Mouse (Mus musculus): ENCODE measurements at regions not wholly inside any gene's neighbourhood (a gene's known extent, or its start where the extent isn't known, plus 50 kb on each side); places are given as distances from the start of the nearest gene placed in this dataset.

DNA sequence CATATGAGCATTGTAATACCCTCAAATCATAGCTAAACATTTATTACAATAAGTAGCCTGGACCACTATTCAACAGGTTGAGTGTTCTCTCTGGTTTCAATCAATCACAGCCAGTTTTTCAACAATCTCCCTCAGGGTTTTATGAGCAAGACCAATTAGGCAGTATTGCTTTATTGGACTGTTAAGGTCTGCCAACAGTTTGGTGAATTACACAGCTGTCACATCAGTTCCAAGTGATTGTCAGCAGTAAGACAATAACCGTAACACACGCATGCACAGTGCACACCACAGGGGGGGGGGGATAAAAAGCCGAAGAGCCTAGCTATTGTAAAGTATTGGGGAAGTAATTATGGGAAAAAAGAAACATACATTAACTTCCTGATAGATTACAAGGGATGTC, 918.6 kb upstream of the Jmjd1c start:
- Histone ChIP-seq H3K4me1 (replicated peaks; ENCODE audit: control insufficient read depth, insufficient read depth, low read length) (no peaks in the 10 kb centered on the region), H3K9ac (ENCODE audit: low read length) (no peak overlapping the region), H3K4me2 (ENCODE audit: low read depth, low read length, severe bottlenecking) (no peak overlapping the region), H3K27me3 (ENCODE audit: control insufficient read depth, insufficient read depth, low read length) (no peaks in the 10 kb centered on the region), H3K27ac (ENCODE audit: low read depth, low read length) (no peak overlapping the region), H3K9me3 (ENCODE audit: control insufficient read depth, low read length) (no peaks in the 10 kb centered on the region), H3K4me3 (ENCODE audit: low read depth, low read length) (no peak overlapping the region), H3K36me3 (ENCODE audit: control insufficient read depth, insufficient read depth, low read length) (no peaks in the 10 kb centered on the region)
- ATAC-seq (replicated peaks; ENCODE audit: low FRiP score): no peak
- no peak for DNase-seq (ENCODE audit: low spot score)
- WGBS: 64% methylated on average over 3 of the region's 3 CpGs

DNA sequence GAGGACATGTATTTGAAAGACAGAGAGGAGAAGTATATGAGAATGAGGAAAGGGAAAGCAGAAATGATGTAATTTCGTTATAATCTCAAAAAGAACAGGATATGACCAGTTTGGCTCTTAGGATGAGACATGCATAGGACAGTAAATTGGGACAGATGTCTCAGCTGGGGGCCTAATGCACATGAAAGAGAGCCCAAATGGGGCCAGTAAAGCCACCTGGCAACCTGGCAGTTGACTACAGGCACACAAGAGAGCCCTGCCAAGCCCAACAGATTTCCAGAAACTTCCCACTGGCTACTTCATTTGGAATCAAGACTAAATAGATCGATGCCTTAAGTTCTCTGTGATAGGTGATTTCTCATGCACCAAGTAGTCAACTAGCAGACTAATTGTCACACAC, 914.7 kb upstream of the Jmjd1c start:
- DNase-seq (ENCODE audit: low spot score): no peak
- no peak overlapping the region for H3K27ac ChIP-seq (ENCODE audit: low read depth, low read length)
- 82% methylated on average over 2 of the region's 2 CpGs for WGBS
- no peaks in the 10 kb centered on the region for H3K36me3 ChIP-seq (ENCODE audit: control insufficient read depth, insufficient read depth, low read length)
- no peak for ATAC-seq (replicated peaks; ENCODE audit: low FRiP score)
- no peak overlapping the region for H3K4me3 ChIP-seq (ENCODE audit: low read depth, low read length)
- H3K27me3 ChIP-seq (ENCODE audit: control insufficient read depth, insufficient read depth, low read length): no peaks in the 10 kb centered on the region
- no peaks in the 10 kb centered on the region for H3K4me1 ChIP-seq (replicated peaks; ENCODE audit: control insufficient read depth, insufficient read depth, low read length)
- no peak overlapping the region for H3K4me2 ChIP-seq (ENCODE audit: low read depth, low read length, severe bottlenecking)
- no peaks in the 10 kb centered on the region for H3K9me3 ChIP-seq (ENCODE audit: control insufficient read depth, low read length)
- H3K9ac ChIP-seq (ENCODE audit: low read length): no peak overlapping the region

DNA sequence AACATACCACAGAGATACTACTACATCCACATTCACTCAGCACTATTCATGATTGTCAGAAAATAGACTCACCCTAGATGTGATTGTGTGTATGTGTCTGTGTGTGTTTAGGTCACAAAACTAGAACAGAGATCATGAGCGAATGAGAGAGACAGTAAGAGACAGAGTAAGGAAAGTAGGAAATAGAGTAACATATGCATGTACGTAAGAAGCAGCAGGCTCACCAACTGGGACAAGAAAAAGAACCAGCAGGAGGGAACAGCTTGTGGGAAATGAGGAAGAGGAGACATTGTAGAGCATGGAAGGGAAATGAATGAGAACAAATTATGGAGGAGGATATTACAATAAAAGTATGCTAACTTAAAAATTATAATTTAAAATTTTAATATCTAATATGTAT, 912.9 kb upstream of the Jmjd1c start:
- H3K4me3 ChIP-seq (ENCODE audit: low read depth, low read length): no peak overlapping the region
- H3K36me3 ChIP-seq (ENCODE audit: control insufficient read depth, insufficient read depth, low read length): no peaks in the 10 kb centered on the region
- H3K27me3 ChIP-seq (ENCODE audit: control insufficient read depth, insufficient read depth, low read length): no peaks in the 10 kb centered on the region
- no peak overlapping the region for H3K4me2 ChIP-seq (ENCODE audit: low read depth, low read length, severe bottlenecking)
- no peaks in the 10 kb centered on the region for H3K9me3 ChIP-seq (ENCODE audit: control insufficient read depth, low read length)
- H3K27ac ChIP-seq (ENCODE audit: low read depth, low read length): no peak overlapping the region
- ATAC-seq (replicated peaks; ENCODE audit: low FRiP score) (no peak), DNase-seq (ENCODE audit: low spot score) (no peak)
- H3K9ac ChIP-seq (ENCODE audit: low read length): no peak overlapping the region
- no peaks in the 10 kb centered on the region for H3K4me1 ChIP-seq (replicated peaks; ENCODE audit: control insufficient read depth, insufficient read depth, low read length)
- WGBS: 84% methylated on average over 2 of the region's 2 CpGs

DNA sequence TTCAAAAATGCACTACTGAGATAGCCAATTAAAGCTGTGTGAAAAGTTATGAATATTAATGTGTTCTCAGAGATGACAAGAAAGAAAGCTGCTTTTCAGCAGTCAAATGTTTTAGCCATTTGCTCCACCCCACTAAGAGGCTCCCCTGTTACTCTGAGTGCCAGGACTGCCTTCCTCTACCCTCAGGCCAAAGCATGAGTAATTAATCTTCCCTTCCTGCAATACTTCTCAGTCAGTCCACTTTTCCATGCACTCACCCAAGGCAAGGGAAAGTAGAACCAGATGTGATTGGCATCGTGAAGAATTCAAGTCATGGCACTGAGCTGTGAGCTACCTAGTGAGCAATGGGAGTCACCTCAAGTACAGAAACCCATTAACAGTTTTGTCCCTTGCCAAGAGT, 908.9 kb upstream of the Jmjd1c start:
- H3K27me3 ChIP-seq (ENCODE audit: control insufficient read depth, insufficient read depth, low read length): no peaks in the 10 kb centered on the region
- no peak overlapping the region for H3K9ac ChIP-seq (ENCODE audit: low read length)
- WGBS: 79% methylated on average over 1 of the region's 1 CpGs
- DNase-seq (ENCODE audit: low spot score): no peak
- no peak overlapping the region for H3K4me2 ChIP-seq (ENCODE audit: low read depth, low read length, severe bottlenecking)
- no peaks in the 10 kb centered on the region for H3K9me3 ChIP-seq (ENCODE audit: control insufficient read depth, low read length)
- ATAC-seq (replicated peaks; ENCODE audit: low FRiP score): no peak
- no peak overlapping the region for H3K4me3 ChIP-seq (ENCODE audit: low read depth, low read length)
- H3K27ac ChIP-seq (ENCODE audit: low read depth, low read length): no peak overlapping the region
- H3K4me1 ChIP-seq (replicated peaks; ENCODE audit: control insufficient read depth, insufficient read depth, low read length): no peaks in the 10 kb centered on the region
- H3K36me3 ChIP-seq (ENCODE audit: control insufficient read depth, insufficient read depth, low read length): no peaks in the 10 kb centered on the region

DNA sequence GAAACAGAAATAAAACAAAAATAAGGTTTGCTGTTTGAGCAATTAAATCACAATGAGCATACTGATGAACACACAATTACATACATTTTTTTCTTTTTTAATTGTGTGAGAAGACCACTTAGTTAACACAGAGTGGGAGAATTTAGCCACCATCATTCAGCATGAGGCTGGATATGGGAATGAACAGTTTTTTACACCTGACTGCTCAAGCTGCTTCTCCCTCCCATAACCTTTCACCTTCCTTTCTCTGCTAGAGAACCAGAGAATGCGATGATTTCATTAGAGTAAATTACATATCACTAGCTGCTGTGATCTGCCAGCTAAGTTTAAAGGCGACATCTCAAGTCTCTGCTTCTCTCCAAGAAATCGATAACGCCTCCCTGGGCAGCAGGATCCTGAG, 894.8 kb upstream of the Jmjd1c start:
- DNase-seq (ENCODE audit: low spot score) (no peak), ATAC-seq (replicated peaks; ENCODE audit: low FRiP score) (no peak)
- Histone ChIP-seq H3K9me3 (ENCODE audit: control insufficient read depth, low read length) (no peaks in the 10 kb centered on the region), H3K27ac (ENCODE audit: low read depth, low read length) (no peak overlapping the region), H3K4me3 (ENCODE audit: low read depth, low read length) (no peak overlapping the region), H3K4me2 (ENCODE audit: low read depth, low read length, severe bottlenecking) (no peak overlapping the region), H3K27me3 (ENCODE audit: control insufficient read depth, insufficient read depth, low read length) (no peaks in the 10 kb centered on the region), H3K9ac (ENCODE audit: low read length) (no peak overlapping the region), H3K4me1 (replicated peaks; ENCODE audit: control insufficient read depth, insufficient read depth, low read length) (0 out of 2 replicates have a peak, but pooled peaks cover 2% of the 10 kb centered on the region), H3K36me3 (ENCODE audit: control insufficient read depth, insufficient read depth, low read length) (no peaks in the 10 kb centered on the region)
- WGBS: 39% methylated on average over 4 of the region's 4 CpGs

DNA sequence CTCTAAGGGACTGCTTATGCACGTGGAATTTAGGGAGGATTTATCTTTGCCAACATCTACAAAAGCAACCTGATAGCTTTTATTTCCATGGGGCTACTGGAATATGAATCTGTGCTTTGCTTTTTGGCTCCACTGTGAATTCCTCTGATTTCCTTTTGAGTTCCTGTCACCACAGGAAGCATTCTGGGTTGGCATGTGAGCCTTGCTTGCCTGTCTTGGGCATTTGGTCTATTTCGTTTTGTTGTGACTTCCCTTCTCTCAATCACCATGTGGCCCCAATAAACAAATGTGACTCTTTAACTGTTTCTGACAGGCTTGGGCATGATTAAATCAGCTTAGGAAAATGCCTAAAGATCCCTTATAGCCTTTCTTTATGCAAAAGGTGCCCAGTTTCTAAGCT, 867.8 kb upstream of the Jmjd1c start:
- H3K9me3 ChIP-seq (ENCODE audit: control insufficient read depth, low read length): no peaks in the 10 kb centered on the region
- no peak for DNase-seq (ENCODE audit: low spot score)
- H3K4me3 ChIP-seq (ENCODE audit: low read depth, low read length): no peak overlapping the region
- H3K9ac ChIP-seq (ENCODE audit: low read length): no peak overlapping the region
- H3K36me3 ChIP-seq (ENCODE audit: control insufficient read depth, insufficient read depth, low read length): no peaks in the 10 kb centered on the region
- no peak for ATAC-seq (replicated peaks; ENCODE audit: low FRiP score)
- no peak overlapping the region for H3K4me2 ChIP-seq (ENCODE audit: low read depth, low read length, severe bottlenecking)
- no peaks in the 10 kb centered on the region for H3K4me1 ChIP-seq (replicated peaks; ENCODE audit: control insufficient read depth, insufficient read depth, low read length)
- no peaks in the 10 kb centered on the region for H3K27me3 ChIP-seq (ENCODE audit: control insufficient read depth, insufficient read depth, low read length)
- H3K27ac ChIP-seq (ENCODE audit: low read depth, low read length): no peak overlapping the region
- 64% methylated on average over 2 of the region's 2 CpGs for WGBS

DNA sequence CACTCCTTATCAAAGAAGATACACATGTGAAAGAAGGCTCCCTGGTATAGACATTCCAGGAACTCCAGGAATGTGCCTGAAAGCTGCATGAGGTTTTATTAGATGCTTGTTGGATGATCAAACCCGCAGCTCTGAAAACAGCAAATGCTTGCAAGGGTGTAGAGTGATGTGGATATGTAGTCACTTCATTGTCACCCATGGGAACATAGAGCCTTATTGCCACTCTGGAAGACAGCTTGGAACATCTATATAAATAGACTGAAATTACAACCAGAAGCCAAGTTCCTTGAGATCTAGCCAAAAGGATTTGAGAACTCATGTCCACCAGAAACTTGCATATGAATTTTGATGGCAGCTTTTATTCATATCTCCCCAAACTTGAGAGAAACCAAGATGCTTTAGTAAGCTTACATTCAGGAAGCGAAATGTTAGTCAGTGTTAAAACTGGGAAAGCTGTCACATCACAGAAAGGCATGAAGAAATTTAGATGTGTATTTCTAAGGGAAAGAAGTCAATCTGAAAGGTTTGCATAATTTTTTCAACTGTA, 861.5 kb upstream of the Jmjd1c start:
- H3K9me3 ChIP-seq (ENCODE audit: control insufficient read depth, low read length): no peaks in the 10 kb centered on the region
- H3K27me3 ChIP-seq (ENCODE audit: control insufficient read depth, insufficient read depth, low read length): no peaks in the 10 kb centered on the region
- no peak overlapping the region for H3K4me3 ChIP-seq (ENCODE audit: low read depth, low read length)
- DNase-seq (ENCODE audit: low spot score) (no peak), ATAC-seq (replicated peaks; ENCODE audit: low FRiP score) (no peak)
- no peaks in the 10 kb centered on the region for H3K36me3 ChIP-seq (ENCODE audit: control insufficient read depth, insufficient read depth, low read length)
- H3K27ac ChIP-seq (ENCODE audit: low read depth, low read length): no peak overlapping the region
- 79% methylated on average over 2 of the region's 2 CpGs for WGBS
- H3K9ac ChIP-seq (ENCODE audit: low read length): no peak overlapping the region
- no peak overlapping the region for H3K4me2 ChIP-seq (ENCODE audit: low read depth, low read length, severe bottlenecking)
- no peaks in the 10 kb centered on the region for H3K4me1 ChIP-seq (replicated peaks; ENCODE audit: control insufficient read depth, insufficient read depth, low read length)

DNA sequence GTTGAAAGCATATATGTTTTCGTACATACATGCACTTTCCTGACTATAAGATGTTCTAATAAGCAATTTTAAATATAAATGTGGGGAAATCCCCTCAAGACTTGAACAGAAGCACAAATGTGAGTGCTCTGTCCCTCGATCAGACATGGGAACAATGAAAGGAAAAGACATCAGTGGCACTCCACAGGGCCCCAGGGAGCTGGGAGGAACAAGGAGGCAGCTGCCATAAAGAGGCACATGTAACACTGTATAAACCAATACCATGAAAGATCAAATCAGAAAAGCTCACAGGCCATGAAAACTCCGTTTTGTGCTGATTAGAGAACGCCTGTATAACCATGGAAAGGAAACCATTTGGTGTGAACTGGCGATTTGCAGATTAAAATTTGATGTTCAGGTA, 839.5 kb upstream of the Jmjd1c start:
- Histone ChIP-seq H3K27me3 (ENCODE audit: control insufficient read depth, insufficient read depth, low read length) (no peaks in the 10 kb centered on the region), H3K36me3 (ENCODE audit: control insufficient read depth, insufficient read depth, low read length) (no peaks in the 10 kb centered on the region), H3K27ac (ENCODE audit: low read depth, low read length) (no peak overlapping the region), H3K4me1 (replicated peaks; ENCODE audit: control insufficient read depth, insufficient read depth, low read length) (no peaks in the 10 kb centered on the region), H3K4me3 (ENCODE audit: low read depth, low read length) (no peak overlapping the region), H3K4me2 (ENCODE audit: low read depth, low read length, severe bottlenecking) (no peak overlapping the region), H3K9me3 (ENCODE audit: control insufficient read depth, low read length) (no peaks in the 10 kb centered on the region), H3K9ac (ENCODE audit: low read length) (no peak overlapping the region)
- ATAC-seq (replicated peaks; ENCODE audit: low FRiP score): no peak
- DNase-seq (ENCODE audit: low spot score): no peak
- WGBS: 73% methylated on average over 5 of the region's 5 CpGs

DNA sequence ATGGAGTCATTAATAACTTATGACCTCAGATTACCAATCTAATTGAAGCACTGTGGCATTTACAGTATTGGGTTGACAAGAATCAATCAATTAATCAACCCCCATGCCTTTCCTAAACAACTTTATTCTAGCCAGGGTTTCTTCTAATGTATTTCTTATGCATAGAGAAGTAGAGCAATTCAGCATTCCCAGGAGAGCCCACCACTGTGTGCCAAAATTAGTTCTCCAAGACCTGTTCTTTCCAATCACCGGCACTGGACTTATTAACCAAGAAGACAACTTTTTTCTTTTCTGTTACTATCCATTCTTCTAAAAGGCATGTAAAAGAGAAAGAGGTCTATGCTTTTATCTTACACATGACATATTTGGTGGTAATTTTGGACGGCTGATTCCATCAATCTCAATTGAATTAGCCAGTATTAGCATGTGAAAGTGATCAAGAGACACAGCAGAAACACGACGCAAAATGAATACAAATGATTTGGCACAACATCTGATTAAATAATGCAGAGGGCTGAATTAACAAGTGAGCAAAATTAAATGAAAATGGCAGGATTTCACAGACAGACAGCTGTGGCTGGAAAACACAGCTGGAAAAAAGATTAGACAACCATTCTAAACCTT, 825.2 kb upstream of the Jmjd1c start:
- H3K27ac ChIP-seq (ENCODE audit: low read depth, low read length): no peak overlapping the region
- WGBS: 69% methylated on average over 4 of the region's 4 CpGs
- ATAC-seq (replicated peaks; ENCODE audit: low FRiP score): no peak
- H3K9me3 ChIP-seq (ENCODE audit: control insufficient read depth, low read length): no peaks in the 10 kb centered on the region
- H3K4me2 ChIP-seq (ENCODE audit: low read depth, low read length, severe bottlenecking): no peak overlapping the region
- no peak for DNase-seq (ENCODE audit: low spot score)
- H3K4me3 ChIP-seq (ENCODE audit: low read depth, low read length): no peak overlapping the region
- H3K27me3 ChIP-seq (ENCODE audit: control insufficient read depth, insufficient read depth, low read length): no peaks in the 10 kb centered on the region
- no peaks in the 10 kb centered on the region for H3K4me1 ChIP-seq (replicated peaks; ENCODE audit: control insufficient read depth, insufficient read depth, low read length)
- H3K9ac ChIP-seq (ENCODE audit: low read length): no peak overlapping the region
- H3K36me3 ChIP-seq (ENCODE audit: control insufficient read depth, insufficient read depth, low read length): no peaks in the 10 kb centered on the region

Measured in forebrain, embryonic 11.5 days (tissue).